Comparison of ENCODE assay signal across 10 mouse cellular contexts in genomic region chr9:35359699-35360098, GRCm38 (mm10).
DNase-seq lines count a peak whose midpoint lies in the region; ATAC-seq lines count a peak whose summit lies in the region.
"Had no signal": no experiment of that assay in that cellular context is flagged by ENCODE, and none has a peak within 500 bp of the region (broad histone marks: within the 10 kb centered on the region; RNA-seq: fewer than 3 reads in every experiment).

No protein-coding gene starts in this region.

- no peaks in the 10 kb centered on the region for H3K36me3 ChIP-seq in heart, embryonic 15.5 days
- H3K36me3 ChIP-seq in heart, embryonic 11.5 days (ENCODE audit: control insufficient read depth, insufficient read depth, low read length) = no peaks in the 10 kb centered on the region
- H3K36me3 ChIP-seq in embryonic facial prominence, embryonic 10.5 days (replicated peaks) = no peaks in the 10 kb centered on the region
- no peaks in the 10 kb centered on the region for H3K36me3 ChIP-seq in intestine, embryonic 15.5 days

- ATAC-seq in heart, embryonic 15.5 days (replicated peaks; ENCODE audit: insufficient number of reproducible peaks, insufficient read depth, low FRiP score, low read depth) = no peak
- no peak for ATAC-seq in heart, embryonic 11.5 days (replicated peaks; ENCODE audit: insufficient number of reproducible peaks, low FRiP score, low TSS enrichment)
- ATAC-seq in intestine, embryonic 15.5 days = no peak

- H3K9ac ChIP-seq in heart, embryonic 15.5 days = no peak overlapping the region
- H3K9ac ChIP-seq in heart, embryonic 11.5 days (ENCODE audit: low read depth, low read length) = no peak overlapping the region
- no peak overlapping the region for H3K9ac ChIP-seq in intestine, embryonic 15.5 days

- H3K27me3 ChIP-seq in heart, embryonic 15.5 days = no peaks in the 10 kb centered on the region
- no peaks in the 10 kb centered on the region for H3K27me3 ChIP-seq in heart, embryonic 11.5 days (ENCODE audit: control insufficient read depth, insufficient read depth, low read length)
- no peaks in the 10 kb centered on the region; the same call in 1 of the 2 replicates for H3K27me3 ChIP-seq in embryonic facial prominence, embryonic 10.5 days (replicated peaks; ENCODE audit: low read depth, poor library complexity, severe bottlenecking)
- no peaks in the 10 kb centered on the region for H3K27me3 ChIP-seq in intestine, embryonic 15.5 days (replicated peaks)

- H3K4me3 ChIP-seq in heart, embryonic 15.5 days = no peak overlapping the region
- H3K4me3 ChIP-seq in heart, embryonic 11.5 days (ENCODE audit: low read depth, low read length) = no peak overlapping the region
- H3K4me3 ChIP-seq in embryonic facial prominence, embryonic 10.5 days = no peak overlapping the region
- H3K4me3 ChIP-seq in intestine, embryonic 15.5 days (replicated peaks) = no peak overlapping the region

- DNase-seq in embryonic facial prominence, embryonic 10.5 days (ENCODE audit: low spot score) = no peak
- peak; percentile 72 for DNase-seq in lung, postnatal 36 days
- no peak for DNase-seq in B cell, adult 2 months
- DNase-seq in kidney, postnatal 4 days = no peak
- DNase-seq in liver = no peak
- DNase-seq: cerebellum, postnatal 14 days; thymus, adult 2 months had no signal

- peak overlapping the region; percentile 84 for H3K27ac ChIP-seq in heart, embryonic 15.5 days
- H3K27ac ChIP-seq in heart, embryonic 11.5 days (ENCODE audit: low read depth, low read length) = no peak overlapping the region
- peak overlapping the region; percentile 88 for H3K27ac ChIP-seq in embryonic facial prominence, embryonic 10.5 days (replicated peaks)
- H3K27ac ChIP-seq in intestine, embryonic 15.5 days = peak overlapping the region; percentile 66

- H3K4me2 ChIP-seq in heart, embryonic 15.5 days = no peak overlapping the region
- H3K4me2 ChIP-seq in heart, embryonic 11.5 days = no peak overlapping the region
- no peak overlapping the region for H3K4me2 ChIP-seq in intestine, embryonic 15.5 days (replicated peaks)

- H3K9me3 ChIP-seq in heart, embryonic 15.5 days (replicated peaks) = no peaks in the 10 kb centered on the region
- no peaks in the 10 kb centered on the region for H3K9me3 ChIP-seq in heart, embryonic 11.5 days (replicated peaks; ENCODE audit: control insufficient read depth, low read length)
- H3K9me3 ChIP-seq in embryonic facial prominence, embryonic 10.5 days = no peaks in the 10 kb centered on the region
- no peaks in the 10 kb centered on the region for H3K9me3 ChIP-seq in intestine, embryonic 15.5 days

- 41% methylated on average over 6 of the region's 6 CpGs for WGBS in heart, embryonic 15.5 days
- 33% methylated on average over 6 of the region's 6 CpGs for WGBS in heart, embryonic 11.5 days (ENCODE audit: insufficient replicate concordance)
- WGBS in embryonic facial prominence, embryonic 10.5 days = 54% methylated on average over 6 of the region's 6 CpGs
- WGBS in intestine, embryonic 15.5 days = 28% methylated on average over 6 of the region's 6 CpGs

- peaks cover 52% of the 10 kb centered on the region for H3K4me1 ChIP-seq in heart, embryonic 15.5 days (replicated peaks)
- H3K4me1 ChIP-seq in heart, embryonic 11.5 days (ENCODE audit: control insufficient read depth, insufficient read depth, low read length) = peaks cover 27% of the 10 kb centered on the region
- H3K4me1 ChIP-seq in embryonic facial prominence, embryonic 10.5 days = peaks cover 70% of the 10 kb centered on the region
- peaks cover 28% of the 10 kb centered on the region for H3K4me1 ChIP-seq in intestine, embryonic 15.5 days (replicated peaks)
